Mouse (Mus musculus) C2C12 (cell line): ENCODE results near the gene Usp9x. TPM values are rescaled to one million over a fixed set of nuclear protein-coding genes. Genes with fewer than 3 reads are reported as not detected.

Experiments used
- H3K27me3 ChIP-seq: one replicate; pipeline ENCODE4 v1.6.1; 2011; ENCODE audit not compliant: control insufficient read depth, insufficient read depth, insufficient read length
- H3K36me3 ChIP-seq: one replicate; pipeline ENCODE4 v1.6.1; 2011; ENCODE audit not compliant: control insufficient read depth, insufficient read depth
- H3K4me3 ChIP-seq: one replicate; pipeline ENCODE4 v1.5.1; 2011; ENCODE audit warnings: mild to moderate bottlenecking, control low read depth; ENCODE audit not compliant: poor library complexity, insufficient read depth, severe bottlenecking
- H3K79me2 ChIP-seq: one replicate; pipeline ENCODE4 v1.6.1; 2011; ENCODE audit not compliant: control insufficient read depth, insufficient read depth
- H3K79me3 ChIP-seq: one replicate; pipeline ENCODE4 v1.6.1; 2011; ENCODE audit warnings: low read depth, control low read depth
- H3ac ChIP-seq: one replicate; pipeline ENCODE3; 2011; ENCODE audit warnings: low read depth; ENCODE audit not compliant: control insufficient read depth, insufficient read length
- CEBPB ChIP-seq: IDR thresholded peaks from one replicate; pipeline ENCODE4 v1.6.1; 2011; ENCODE audit warnings: low read depth, mild to moderate bottlenecking, control low read depth, moderate library complexity
- CTCF ChIP-seq: IDR thresholded peaks from one replicate; pipeline ENCODE4 v1.5.1; 2011; ENCODE audit not compliant: control insufficient read depth, insufficient read depth, insufficient read length
- FOSL1 ChIP-seq: IDR thresholded peaks from one replicate; pipeline ENCODE4 v1.8.0; 2011; ENCODE audit warnings: mild to moderate bottlenecking, low read length; ENCODE audit not compliant: poor library complexity, insufficient read depth, severe bottlenecking
- MAX ChIP-seq: IDR thresholded peaks from one replicate; pipeline ENCODE4 v1.6.1; 2011; ENCODE audit warnings: mild to moderate bottlenecking, control low read depth
- MYOD1 ChIP-seq: IDR thresholded peaks from one replicate; pipeline ENCODE4 v1.6.1; 2011; ENCODE audit warnings: low read depth; ENCODE audit not compliant: control insufficient read depth, insufficient read length
- MYOG ChIP-seq: IDR thresholded peaks from one replicate; pipeline ENCODE4 v1.6.1; 2011; ENCODE audit not compliant: control insufficient read depth, insufficient read length; ENCODE audit errors: extremely low read depth
- USF1 ChIP-seq: IDR thresholded peaks from one replicate; pipeline ENCODE4 v1.6.1; 2011; ENCODE audit warnings: low read depth, mild to moderate bottlenecking, control low read depth, moderate library complexity
- polyA plus RNA-seq: library from polyadenylated mRNA; unstranded; fragments of >200 nt; fragmentation: generic; extraction: Trizol; gene quantifications from one replicate; pipeline ENCODE4 v1.2.1, GENCODE M21; 2012; ENCODE audit warnings: missing spikeins

Gene Usp9x
- polyA plus RNA-seq, 1 experiment = 19.7 TPM

DNA sequence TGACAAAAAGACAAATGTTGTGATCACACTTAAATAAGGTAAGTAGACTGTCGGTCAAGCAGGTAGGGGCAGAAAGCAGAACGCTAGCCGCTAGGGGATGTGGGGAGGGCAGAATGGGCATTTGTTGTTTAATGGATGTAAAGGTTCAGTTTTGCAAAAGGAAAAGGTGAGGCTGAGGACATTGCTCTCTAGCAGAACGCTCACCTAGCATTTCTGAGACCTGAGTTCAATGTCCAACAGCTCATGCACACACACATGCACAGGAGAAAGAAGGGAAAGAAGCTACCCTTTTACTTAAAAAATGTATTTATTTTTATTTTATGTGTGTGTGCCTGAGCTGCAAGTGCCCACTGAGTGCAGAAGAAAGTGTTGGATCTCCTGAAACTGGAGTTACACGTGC, 26.6 kb upstream of the Usp9x start:
- no peak overlapping the region for H3ac ChIP-seq
- H3K79me2 ChIP-seq = peaks cover 11% of the 10 kb centered on the region
- no peak overlapping the region for H3K4me3 ChIP-seq
- H3K36me3 ChIP-seq = no peaks in the 10 kb centered on the region
- TF ChIP-seq MAX (no peak), MYOD1 (no peak), USF1 (no peak), FOSL1 (no peak), MYOG (no peak), CTCF (no peak), CEBPB (no peak)
- H3K27me3 ChIP-seq = no peaks in the 10 kb centered on the region
- H3K79me3 ChIP-seq = no peaks in the 10 kb centered on the region

DNA sequence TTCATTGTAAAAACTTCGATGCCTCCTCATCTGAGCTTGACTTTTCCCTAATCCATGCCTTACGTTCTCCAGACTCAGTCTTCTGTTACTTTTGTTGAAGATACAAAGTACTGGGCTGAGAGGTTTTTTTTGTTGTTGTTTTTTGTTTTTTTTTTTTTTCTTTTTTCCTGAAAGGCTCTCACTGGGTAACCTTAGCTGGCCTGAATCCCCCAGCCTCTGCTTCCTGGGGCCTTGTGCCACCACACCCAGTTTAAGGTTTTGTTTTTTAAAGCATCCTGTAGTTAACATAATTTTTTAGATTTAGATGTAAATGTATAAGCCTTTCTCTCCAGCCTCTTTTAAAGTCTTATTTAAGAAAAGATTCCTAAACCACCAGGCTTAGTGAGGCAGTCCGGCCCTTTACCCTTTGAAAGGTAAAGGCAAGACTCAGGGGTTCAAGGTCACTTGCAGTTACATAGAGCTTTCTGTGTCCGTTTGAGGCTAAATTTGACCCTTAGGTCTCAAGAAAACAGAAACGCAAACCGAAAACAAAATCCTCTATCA, 24.3 kb upstream of the Usp9x start:
- Histone ChIP-seq H3K79me3 (no peaks in the 10 kb centered on the region), H3ac (no peak overlapping the region), H3K79me2 (peaks cover 11% of the 10 kb centered on the region), H3K4me3 (no peak overlapping the region), H3K36me3 (no peaks in the 10 kb centered on the region), H3K27me3 (no peaks in the 10 kb centered on the region)
- TF ChIP-seq MAX (no peak), MYOG (no peak), FOSL1 (no peak), CEBPB (no peak)

GRCm38 (mm10) chrX:13047631-13048345, 23.5 kb upstream of the Usp9x start:
- no peak overlapping the region for H3K4me3 ChIP-seq
- no peak overlapping the region for H3ac ChIP-seq

GRCm38 (mm10) chrX:13054612-13055011, 16.7 kb upstream of the Usp9x start:
- no peak for TF ChIP-seq MAX
- TF ChIP-seq MYOD1 = no peak
- no peak for TF ChIP-seq CEBPB
- no peak for TF ChIP-seq FOSL1
- no peak for TF ChIP-seq CTCF
- H3K27me3 ChIP-seq = no peaks in the 10 kb centered on the region

More at GRCm38 (mm10) chrX:13047631-13048345, 23.5 kb upstream of the Usp9x start:
- Histone ChIP-seq H3K36me3 (no peaks in the 10 kb centered on the region), H3K27me3 (no peaks in the 10 kb centered on the region), H3K79me3 (no peaks in the 10 kb centered on the region), H3K79me2 (peaks cover 6% of the 10 kb centered on the region)
- no peak for TF ChIP-seq CTCF

DNA sequence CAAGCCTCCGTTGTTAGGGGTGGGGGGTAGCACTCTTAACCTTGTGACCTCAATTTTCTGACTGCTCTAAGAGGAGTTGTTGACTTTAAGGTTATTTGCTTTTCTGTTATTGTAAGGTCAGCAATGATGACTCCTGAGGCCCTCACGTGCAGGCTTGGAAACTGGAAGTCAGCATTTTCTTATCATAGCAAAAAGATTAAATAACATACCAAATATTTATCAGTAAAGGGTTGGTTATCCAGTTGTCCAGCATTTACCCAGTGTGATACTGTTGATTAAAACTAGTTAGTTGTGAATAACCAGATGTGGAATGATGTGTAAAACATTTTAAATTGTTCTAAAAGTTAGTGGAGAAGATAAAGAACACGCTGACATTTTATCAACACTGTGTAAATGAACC, 9.3 kb upstream of the Usp9x start:
- no peaks in the 10 kb centered on the region for H3K79me3 ChIP-seq
- H3K27me3 ChIP-seq = no peaks in the 10 kb centered on the region
- no peak overlapping the region for H3ac ChIP-seq
- H3K4me3 ChIP-seq = no peak overlapping the region
- no peaks in the 10 kb centered on the region for H3K36me3 ChIP-seq
- no peak for TF ChIP-seq MYOD1
- no peak for TF ChIP-seq CTCF
- no peak for TF ChIP-seq FOSL1
- no peak for TF ChIP-seq CEBPB
- no peak for TF ChIP-seq USF1
- TF ChIP-seq MYOG = no peak
- H3K79me2 ChIP-seq = no peaks in the 10 kb centered on the region

More at GRCm38 (mm10) chrX:13054612-13055011, 16.7 kb upstream of the Usp9x start:
- Histone ChIP-seq H3K36me3 (no peaks in the 10 kb centered on the region), H3K79me3 (no peaks in the 10 kb centered on the region), H3K4me3 (no peak overlapping the region), H3ac (no peak overlapping the region), H3K79me2 (no peaks in the 10 kb centered on the region)

DNA sequence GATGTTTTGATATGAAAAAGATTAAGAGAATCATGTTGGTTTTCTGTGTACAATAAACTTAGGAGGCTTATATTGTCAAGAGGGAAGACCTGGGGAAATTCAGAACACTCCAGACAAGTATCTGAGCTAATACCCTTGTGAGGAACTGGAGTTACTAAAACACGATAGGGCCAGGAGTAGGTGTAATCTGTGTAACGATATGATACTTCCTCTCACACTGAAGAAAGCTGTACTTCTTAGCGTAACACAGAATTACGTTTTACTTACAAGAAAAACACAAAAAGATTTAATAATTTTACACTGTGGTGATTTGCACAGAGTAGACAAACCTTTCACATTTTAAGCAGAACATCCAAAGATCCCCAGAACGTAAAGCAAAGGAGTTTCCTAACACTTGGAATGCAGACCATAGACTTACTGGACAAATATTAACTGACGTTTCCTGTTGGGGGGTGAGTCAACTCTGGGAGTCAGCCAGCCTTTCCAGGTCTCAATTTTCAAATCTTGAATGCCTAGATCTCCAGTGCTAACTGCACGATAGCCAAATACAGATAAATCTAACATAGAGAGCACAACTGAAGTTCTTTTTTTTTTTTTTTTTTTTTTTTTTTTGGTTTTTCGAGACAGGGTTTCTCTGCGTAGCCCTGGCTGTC, 6.9 kb upstream of the Usp9x start:
- TF ChIP-seq MYOD1 = no peak
- no peak for TF ChIP-seq FOSL1
- no peak for TF ChIP-seq CTCF
- no peak for TF ChIP-seq MYOG
- no peak for TF ChIP-seq CEBPB
- no peak for TF ChIP-seq USF1
- no peak for TF ChIP-seq MAX
- no peak overlapping the region for H3K4me3 ChIP-seq
- H3ac ChIP-seq = no peak overlapping the region
- H3K79me3 ChIP-seq = no peaks in the 10 kb centered on the region
- H3K79me2 ChIP-seq = no peaks in the 10 kb centered on the region
- H3K27me3 ChIP-seq = no peaks in the 10 kb centered on the region
- H3K36me3 ChIP-seq = no peaks in the 10 kb centered on the region
